Mouse (Mus musculus) hindbrain, postnatal 0 days (tissue): ENCODE data around the gene Csnk2b. TPM values are rescaled to one million over a fixed set of nuclear protein-coding genes. Genes with fewer than 3 reads are reported as not detected.
A peak's percentile ranks its signal among the peaks of the same experiment; 100 is the strongest.

Source experiments
- ATAC-seq: fragments of 200-750 bp; cut with Nextera tagmentation; 2 replicates; pipeline ENCODE4 v1.8.0; 2017; ENCODE audit warnings: mild to moderate bottlenecking, moderate TSS enrichment, moderate library complexity
- DNase-seq: peaks from one replicate; pipeline ENCODE4 v3.0.0-alpha.2; 2015; ENCODE audit warnings: low spot score
- H3K27ac ChIP-seq: fragments of 300-500 bp; sonication (generic); 2 replicates; pipeline ENCODE4 v1.5.1; 2014; ENCODE audit warnings: mild to moderate bottlenecking
- H3K27me3 ChIP-seq: fragments of 300-500 bp; sonication (generic); 2 replicates; pipeline ENCODE4 v1.6.1; 2014; ENCODE audit warnings: low read length, mixed read lengths; ENCODE audit not compliant: insufficient read depth
- H3K36me3 ChIP-seq: fragments of 300-500 bp; sonication (generic); 2 replicates; pipeline ENCODE4 v1.6.1; 2014; ENCODE audit warnings: low read length, mixed read lengths; ENCODE audit not compliant: insufficient read depth
- H3K4me1 ChIP-seq: fragments of 300-500 bp; sonication (generic); 2 replicates; pipeline ENCODE4 v1.6.1; 2014; ENCODE audit warnings: antibody characterized with exemption, low read length, mixed read lengths; ENCODE audit not compliant: insufficient read depth
- H3K4me2 ChIP-seq: fragments of 300-500 bp; sonication (generic); 2 replicates; pipeline ENCODE4 v1.6.1; 2014; ENCODE audit warnings: low read depth, mild to moderate bottlenecking, low read length, moderate library complexity, mixed read lengths
- H3K4me3 ChIP-seq: fragments of 300-500 bp; sonication (generic); 2 replicates; pipeline ENCODE4 v1.5.1; 2014; ENCODE audit warnings: low read length
- H3K9ac ChIP-seq: fragments of 300-500 bp; sonication (generic); replicated peaks from 2 replicates; pipeline ENCODE4 v1.6.1; 2014; ENCODE audit warnings: mild to moderate bottlenecking, low read length, moderate library complexity, mixed read lengths
- H3K9me3 ChIP-seq: fragments of 300-500 bp; sonication (generic); 2 replicates; pipeline ENCODE4 v1.6.1; 2016; ENCODE audit warnings: low read length, mixed read lengths
- CTCF ChIP-seq: IDR thresholded peaks from 2 replicates; pipeline ENCODE4 v1.5.1; 2016; ENCODE audit warnings: antibody characterized with exemption, control low read depth, low read depth
- WGBS: fragments of 180-500 bp; shearing (Covaris S2); extraction: QIAGEN DNeasy Blood & Tissue Kit; methylation state at CpG from one replicate; pipeline ENCODE4 v1.1.7; 2014; 5-methylcytosine and 5-hydroxymethylcytosine counted together
- polyA plus RNA-seq: library from polyadenylated mRNA; unstranded; fragments of >200 nt; fragmentation: Nextera tagmentation; extraction: Ambion mirVana; gene quantifications from 2 replicates; pipeline ENCODE4 v1.2.1, GENCODE M21; 2015
- total RNA-seq: library from RNA; depleted of rRNA; stranded (reverse); fragments of >200 nt; gene quantifications from 2 replicates; pipeline ENCODE4 v1.2.3, GENCODE M21; 2014

Gene Csnk2b
- total and polyA plus RNA-seq, 2 experiments from 2014 or later: 257 to 350 TPM

- Histone ChIP-seq H3K36me3 (peaks cover 18% of the 10 kb centered on the region; the same call in 1 of the 2 replicates), H3K4me1 (peaks cover 11% of the 10 kb centered on the region), H3K9me3 (no peaks in the 10 kb centered on the region), H3K27ac (peak within 1 kb of the TSS; percentile 98), H3K27me3 (no peaks in the 10 kb centered on the region), H3K9ac (peak within 1 kb of the TSS; percentile 86), H3K4me3 (peak within 1 kb of the TSS; percentile 68), H3K4me2 (peak within 1 kb of the TSS; percentile 68)
- ATAC-seq (peak; percentile 98), DNase-seq (peak; percentile 97)
- 3% methylated on average over 62 of the region's 67 CpGs for WGBS
- TF ChIP-seq CTCF: peak; percentile 30; the same call in 1 of the 2 replicates
Observed at GRCm38 (mm10) chr17:35088825-35089644, 32.8 kb downstream of the Csnk2b start, which contains the start of gene Abhd16a. Gene Abhd16a (plus strand): TSS chr17:35089263.

DNA sequence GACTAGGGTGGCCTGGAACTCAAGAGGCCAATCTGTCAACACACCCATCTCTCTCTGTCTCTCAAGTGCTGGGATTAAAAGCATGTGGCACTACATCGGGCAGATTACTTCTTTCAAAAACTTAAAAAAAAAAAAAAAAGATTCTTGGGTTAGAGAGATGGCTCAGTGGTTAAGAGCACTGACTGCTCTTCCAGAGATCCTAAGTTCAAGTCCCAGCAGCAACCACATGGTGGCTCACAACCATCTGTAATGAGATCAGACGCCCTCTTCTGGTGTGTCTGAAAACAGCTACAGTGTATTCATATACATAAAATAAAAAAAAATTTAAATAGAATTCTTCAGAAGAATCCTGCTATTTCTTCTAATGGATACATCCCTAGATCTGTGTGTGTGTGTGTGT lies 33.7 kb downstream of the Csnk2b start:
- Histone ChIP-seq H3K9me3 (no peaks in the 10 kb centered on the region), H3K4me1 (peaks cover 11% of the 10 kb centered on the region), H3K27ac (no peak overlapping the region), H3K4me2 (no peak overlapping the region), H3K4me3 (no peak overlapping the region), H3K9ac (no peak overlapping the region), H3K27me3 (no peaks in the 10 kb centered on the region), H3K36me3 (peaks cover 11% of the 10 kb centered on the region; the same call in 1 of the 2 replicates)
- WGBS: 48% methylated on average over 2 of the region's 2 CpGs
- DNase-seq: no peak
- peak; percentile 55 for TF ChIP-seq CTCF
- no peak for ATAC-seq

- no peaks in the 10 kb centered on the region for H3K27me3 ChIP-seq
- no peak for TF ChIP-seq CTCF
- H3K36me3 ChIP-seq: no peaks in the 10 kb centered on the region
- 74% methylated on average over 7 of the region's 7 CpGs for WGBS
- no peak for DNase-seq
- no peak within 1 kb of the TSS for H3K4me2 ChIP-seq
- H3K9me3 ChIP-seq: no peaks in the 10 kb centered on the region
- H3K27ac ChIP-seq: no peak within 1 kb of the TSS
- no peak within 1 kb of the TSS for H3K4me3 ChIP-seq
- peaks cover 5% of the 10 kb centered on the region for H3K4me1 ChIP-seq
- H3K9ac ChIP-seq: no peak within 1 kb of the TSS; the same call in 1 of the 2 replicates
- no peak for ATAC-seq
Observed at GRCm38 (mm10) chr17:35085208-35085865, 36.5 kb downstream of the Csnk2b start, which contains the start of gene Ly6g6f. Gene Ly6g6f (minus strand): TSS chr17:35085610.

DNA sequence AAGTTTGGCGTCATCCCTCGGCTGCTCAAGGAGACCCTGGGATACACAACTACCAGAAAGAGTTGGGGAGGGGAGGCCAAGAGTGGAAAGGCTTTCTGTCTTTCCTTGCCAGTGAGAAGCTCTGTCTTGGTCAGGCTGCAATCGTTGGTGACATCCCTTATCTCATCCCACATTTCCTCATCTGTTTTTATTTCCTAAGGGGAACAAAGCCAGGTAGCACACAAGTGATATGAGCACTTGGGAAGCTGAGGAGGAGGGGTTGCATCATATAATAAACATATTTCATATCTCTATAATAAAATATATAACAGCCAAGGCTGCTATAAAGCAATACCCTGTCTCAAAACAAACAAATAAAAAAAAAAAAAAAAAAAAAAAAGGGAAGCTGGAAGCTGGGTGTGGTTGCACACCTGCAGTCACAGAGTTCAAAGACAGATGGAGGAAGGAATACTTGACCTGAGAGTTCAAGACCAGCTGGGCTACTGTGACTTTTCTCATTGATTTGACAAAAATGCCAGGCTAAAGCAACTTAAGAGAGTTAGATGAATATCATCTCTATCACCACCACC lies 37.8 kb downstream of the Csnk2b start:
- no peak overlapping the region for H3K27ac ChIP-seq
- no peak for ATAC-seq
- H3K36me3 ChIP-seq: no peaks in the 10 kb centered on the region
- H3K4me1 ChIP-seq: no peaks in the 10 kb centered on the region
- H3K9me3 ChIP-seq: no peaks in the 10 kb centered on the region
- no peak overlapping the region for H3K4me3 ChIP-seq
- no peak overlapping the region for H3K4me2 ChIP-seq
- no peak overlapping the region for H3K9ac ChIP-seq
- no peak for TF ChIP-seq CTCF
- no peak for DNase-seq
- WGBS: 78% methylated on average over 3 of the region's 3 CpGs
- H3K27me3 ChIP-seq: no peaks in the 10 kb centered on the region

DNA sequence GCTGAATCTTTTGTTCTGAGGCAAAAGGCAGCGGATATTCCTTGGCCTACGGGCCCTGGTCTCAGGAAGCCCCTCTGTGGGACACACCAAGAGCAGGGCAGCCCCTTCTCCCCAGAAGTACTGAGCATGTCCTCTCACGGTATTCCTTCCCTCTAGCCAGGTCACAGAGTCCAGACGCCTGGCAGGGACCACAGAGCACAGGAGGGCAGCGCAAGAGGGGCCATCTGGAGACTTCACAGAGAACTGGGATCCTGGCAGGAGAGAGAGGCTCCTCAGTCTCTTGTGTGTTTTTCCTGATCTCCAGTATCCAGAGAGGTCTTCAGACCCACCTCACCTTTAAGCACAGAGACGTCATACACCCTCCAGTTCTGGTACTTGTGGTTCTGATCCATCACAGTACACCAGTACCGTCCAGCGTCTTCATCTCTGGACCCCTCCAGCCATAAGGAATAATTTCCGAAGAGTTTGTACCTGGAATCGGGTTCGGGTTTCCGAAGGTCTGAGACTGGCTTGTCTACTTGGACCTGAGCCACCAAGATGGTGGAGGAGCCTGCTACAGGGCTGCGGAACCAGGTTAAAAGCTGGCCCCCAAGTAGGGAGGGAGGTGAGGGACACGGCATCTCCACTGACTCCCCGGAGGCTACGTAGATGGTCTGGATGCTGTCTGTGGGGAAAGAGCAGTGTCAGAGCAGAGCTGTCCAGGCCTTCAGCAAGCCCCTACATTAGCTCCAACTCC lies 38.8 kb downstream of the Csnk2b start:
- no peak for ATAC-seq
- no peak for TF ChIP-seq CTCF
- no peak overlapping the region for H3K4me3 ChIP-seq
- no peak for DNase-seq
- H3K27ac ChIP-seq: no peak overlapping the region
- WGBS: 87% methylated on average over 16 of the region's 16 CpGs
- H3K36me3 ChIP-seq: no peaks in the 10 kb centered on the region
- no peaks in the 10 kb centered on the region for H3K9me3 ChIP-seq
- no peaks in the 10 kb centered on the region for H3K4me1 ChIP-seq
- H3K27me3 ChIP-seq: no peaks in the 10 kb centered on the region
- no peak overlapping the region for H3K4me2 ChIP-seq
- H3K9ac ChIP-seq: no peak overlapping the region

DNA sequence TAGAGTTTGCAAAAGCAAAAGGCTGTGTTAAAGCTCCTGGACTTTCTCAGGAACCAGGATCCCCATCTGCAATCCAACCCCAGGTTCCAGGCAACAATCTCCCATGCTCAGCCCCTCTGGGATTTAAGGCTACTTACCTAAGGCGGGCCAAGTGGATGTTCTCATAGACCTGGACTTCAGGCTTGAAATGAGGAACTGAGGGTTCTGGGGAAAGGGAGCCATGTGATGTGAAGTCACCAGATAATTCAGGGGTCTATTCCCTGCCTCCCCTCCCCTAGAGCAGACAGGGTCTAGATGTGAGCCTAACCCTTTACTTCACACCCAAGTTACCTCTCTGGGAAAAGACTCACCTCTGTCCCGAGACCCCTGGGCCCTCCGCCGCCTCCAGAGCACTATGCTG lies 41.1 kb downstream of the Csnk2b start:
- no peak overlapping the region for H3K4me2 ChIP-seq
- no peak overlapping the region for H3K27ac ChIP-seq
- no peak overlapping the region for H3K4me3 ChIP-seq
- TF ChIP-seq CTCF: no peak
- H3K4me1 ChIP-seq: no peaks in the 10 kb centered on the region
- ATAC-seq: no peak
- WGBS: 58% methylated on average over 4 of the region's 4 CpGs
- H3K27me3 ChIP-seq: no peaks in the 10 kb centered on the region
- DNase-seq: no peak
- no peaks in the 10 kb centered on the region for H3K9me3 ChIP-seq
- H3K36me3 ChIP-seq: no peaks in the 10 kb centered on the region
- no peak overlapping the region for H3K9ac ChIP-seq
